Mouse (Mus musculus) adipocyte (in vitro differentiated cells): ENCODE measurements around the gene Gabpb2.
A peak's percentile ranks its signal among the peaks of the same experiment; 100 is the strongest.

Source experiments
- DNase-seq: peaks from one replicate; pipeline ENCODE4 v3.0.0-alpha.2; 2016; ENCODE audit warnings: low spot score

Gabpb2 gene

DNA sequence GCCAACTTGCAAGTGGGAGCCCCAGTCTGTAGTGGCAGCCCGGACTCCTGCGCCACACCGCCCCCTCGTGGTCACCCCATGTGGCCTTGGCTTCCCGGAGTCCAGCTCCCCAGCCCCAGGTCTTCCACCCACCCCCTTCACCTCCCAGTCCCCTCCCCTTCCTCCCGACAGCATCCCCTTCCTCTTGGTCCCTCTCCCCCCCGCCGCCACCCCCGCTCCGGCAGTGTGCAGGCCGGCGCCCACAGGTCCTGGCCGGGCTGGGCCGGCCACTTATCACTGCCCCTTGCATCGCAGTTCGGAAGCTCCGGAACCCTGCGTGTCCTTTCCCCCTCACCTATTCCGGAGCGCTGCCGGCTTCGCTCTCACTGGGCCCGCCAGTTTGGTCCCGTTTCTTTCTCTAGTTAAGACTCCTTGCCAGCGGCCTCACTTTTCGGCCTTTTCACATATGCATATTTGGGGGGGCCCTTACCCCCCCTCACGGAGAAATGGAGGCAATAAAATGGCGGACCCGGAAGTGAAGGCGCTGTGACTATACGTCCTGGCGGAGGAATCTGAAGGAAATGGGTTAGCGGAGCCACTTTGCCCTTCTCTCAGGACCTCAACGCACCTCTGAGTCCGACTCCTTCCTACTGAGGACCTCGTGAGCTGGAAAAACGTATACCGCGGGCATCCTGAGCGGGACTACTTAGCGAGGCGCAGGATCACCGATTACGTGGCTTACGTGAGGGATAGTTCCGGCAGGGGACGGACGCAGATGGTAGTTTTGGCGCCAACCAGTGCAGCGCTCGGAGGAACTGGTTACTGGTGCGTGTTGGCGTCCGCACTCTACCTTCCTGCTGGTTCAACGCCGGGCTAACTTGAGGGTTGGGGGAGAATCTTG is at the start of gene Gabpb2:
Gabpb2 (minus strand) TSS at position 662 of the 880 bp plus-strand sequence.
- peak; percentile 94 for DNase-seq

DNA sequence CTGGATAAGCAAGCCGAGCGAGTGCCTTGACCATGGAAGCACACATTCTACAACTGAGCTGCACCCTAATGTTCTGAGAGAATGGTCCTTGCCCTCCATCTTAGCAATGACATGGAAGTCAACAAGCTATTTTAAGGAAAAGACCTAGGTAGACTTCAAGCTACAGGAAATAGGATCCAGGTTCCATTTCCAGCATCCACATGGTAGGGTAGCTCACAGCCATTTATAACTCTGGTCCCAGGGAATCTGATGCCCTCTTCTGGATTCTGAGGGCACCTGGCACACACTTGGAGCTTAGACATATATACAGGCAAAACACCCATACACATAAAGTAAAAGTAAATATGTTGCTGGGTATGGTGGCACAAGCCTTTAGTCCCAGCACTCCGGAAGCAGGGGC is 48.3 kb upstream of the Gabpb2 start:
- no peak for DNase-seq

DNA sequence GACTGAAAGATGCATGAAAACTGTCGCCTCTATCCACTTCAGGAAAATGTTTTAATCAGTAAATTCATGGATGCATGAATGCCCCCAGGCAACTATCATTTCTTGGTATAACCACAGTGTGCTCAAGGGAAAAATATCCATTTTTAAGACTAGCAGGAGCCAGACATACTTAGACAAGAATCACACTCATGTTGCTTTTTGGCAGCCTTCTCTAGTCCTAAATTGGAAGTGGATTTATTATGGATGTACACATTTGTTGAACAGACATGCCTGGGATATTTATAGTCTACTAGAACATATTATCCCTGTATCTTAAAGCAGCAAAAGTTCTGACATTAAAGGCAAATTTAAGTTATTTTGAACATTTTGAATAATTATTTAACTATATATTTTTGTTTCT is 47.0 kb upstream of the Gabpb2 start:
- no peak for DNase-seq

DNA sequence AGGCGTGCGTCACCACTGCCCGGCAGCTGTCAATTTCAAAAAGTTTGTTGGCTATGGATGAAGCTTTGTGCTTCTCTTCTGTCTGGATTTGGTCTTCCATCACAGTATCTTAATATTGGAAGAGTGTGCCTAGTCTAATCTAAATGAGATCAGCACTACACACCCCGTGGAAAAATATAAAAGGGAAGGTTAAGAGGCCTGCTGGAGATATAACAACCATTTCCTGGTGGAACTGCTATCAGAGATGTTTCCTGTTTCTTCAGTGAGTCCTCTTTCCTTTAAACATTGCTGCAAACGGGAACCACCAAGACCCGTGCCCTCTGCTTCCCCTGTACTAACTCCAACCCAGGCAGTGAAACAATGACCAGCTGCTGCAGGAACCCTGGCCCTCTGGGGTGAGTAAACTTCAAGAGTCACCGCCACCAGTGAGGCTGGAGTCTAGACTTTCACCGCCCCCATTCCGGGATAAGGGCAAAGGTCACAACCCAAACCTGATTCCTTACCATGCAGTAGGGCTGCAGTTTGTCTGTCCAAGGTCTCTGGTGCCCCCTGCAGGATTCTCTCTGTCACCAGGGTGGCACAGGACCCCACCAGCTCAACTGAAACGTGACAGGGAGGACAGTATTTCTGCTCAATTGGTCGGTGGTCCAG is 45.5 kb upstream of the Gabpb2 start:
- peak; percentile 68 for DNase-seq

DNA sequence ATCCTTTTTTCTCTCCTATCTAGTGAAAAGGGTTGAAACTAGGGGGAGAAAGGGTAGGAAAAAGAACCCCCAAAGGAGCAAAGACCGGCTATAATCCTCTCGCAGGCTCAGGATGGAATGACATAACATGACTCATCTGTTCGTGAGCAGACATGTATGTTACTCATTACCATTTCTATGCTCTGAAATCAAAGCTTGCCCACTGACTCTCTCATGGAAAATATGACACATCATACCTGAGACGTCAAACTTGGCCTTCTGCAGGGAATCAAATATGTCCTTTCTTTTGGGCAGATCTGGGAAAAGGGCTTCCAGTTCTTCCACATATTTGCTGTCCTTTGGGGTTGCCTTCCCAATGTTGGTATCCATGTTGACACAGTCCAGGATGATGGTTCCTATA is 44.3 kb upstream of the Gabpb2 start:
- DNase-seq: no peak

DNA sequence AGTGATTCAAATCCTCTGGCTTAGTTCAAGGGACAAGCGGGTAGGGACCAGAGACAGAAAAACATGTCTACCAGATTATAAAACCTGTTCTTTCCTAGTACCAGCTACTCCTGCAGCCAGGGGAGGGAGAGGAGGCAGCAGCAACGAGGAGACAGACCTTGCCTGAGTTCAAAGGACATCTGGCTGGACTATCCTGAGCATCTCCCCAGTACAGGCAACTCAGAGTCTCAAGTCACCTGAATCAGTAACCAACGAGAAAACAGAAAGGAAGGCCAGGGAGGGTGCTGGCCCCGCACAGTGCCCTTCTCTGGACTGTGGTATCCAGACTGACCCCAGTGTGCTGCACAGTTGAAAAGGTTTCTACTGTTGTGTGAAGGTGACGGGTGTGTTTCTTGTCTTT is 39.2 kb upstream of the Gabpb2 start:
- DNase-seq: no peak

DNA sequence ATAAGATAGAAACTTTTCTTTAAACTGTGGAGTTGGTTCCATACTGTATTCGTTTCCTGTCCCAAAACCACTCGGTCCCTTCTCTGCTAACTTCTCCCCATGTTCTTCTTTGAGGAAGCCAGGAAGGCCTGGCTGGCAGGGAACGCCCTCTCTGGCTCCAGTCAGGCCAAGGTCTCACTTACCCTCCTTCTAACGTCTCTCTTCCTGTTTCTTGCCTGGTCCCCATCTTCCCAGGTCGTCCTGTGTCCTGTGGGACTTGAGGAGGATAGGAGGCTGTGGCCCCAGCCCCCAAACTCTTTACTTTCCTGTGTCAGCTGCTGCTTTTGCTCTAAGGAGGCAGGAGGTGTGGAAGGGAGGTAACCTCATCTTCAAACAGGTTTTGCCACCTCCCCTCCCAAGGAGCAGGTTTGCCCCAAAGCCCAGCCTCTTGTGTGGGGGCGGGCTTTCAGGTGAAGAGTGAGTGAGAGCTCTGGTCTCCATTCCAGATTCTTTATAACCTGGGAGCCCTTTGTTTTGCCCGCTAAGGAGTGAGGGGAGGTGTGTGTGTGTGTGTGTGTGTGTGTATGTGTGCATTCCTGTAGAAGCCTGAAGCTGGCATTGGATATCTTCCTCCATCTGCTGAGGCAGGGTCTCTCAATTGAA is 33.2 kb upstream of the Gabpb2 start, which contains the start of gene Bnipl:
Bnipl (minus strand) TSS at position 411 of the 642 bp plus-strand sequence.
- DNase-seq: no peak

DNA sequence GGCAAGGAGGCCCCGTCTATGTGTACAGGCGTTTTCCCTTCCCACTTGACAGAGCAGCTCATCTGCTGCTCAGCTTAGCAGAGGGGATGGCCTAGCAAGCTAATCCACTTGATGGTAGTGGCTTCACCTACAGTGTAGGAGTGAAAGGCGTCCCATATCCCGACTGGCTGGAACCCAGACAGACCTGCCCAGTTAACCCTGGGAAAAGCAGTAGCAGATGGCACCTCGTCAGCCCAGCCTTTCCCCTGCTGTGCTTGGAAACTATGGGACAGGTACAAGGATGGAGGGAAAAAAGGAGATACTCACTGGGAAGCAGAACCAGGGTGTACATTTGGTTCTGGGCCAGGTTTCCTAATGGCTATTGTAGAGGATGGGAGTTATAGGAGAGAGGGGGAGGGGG is 32.6 kb upstream of the Gabpb2 start:
- DNase-seq: no peak

DNA sequence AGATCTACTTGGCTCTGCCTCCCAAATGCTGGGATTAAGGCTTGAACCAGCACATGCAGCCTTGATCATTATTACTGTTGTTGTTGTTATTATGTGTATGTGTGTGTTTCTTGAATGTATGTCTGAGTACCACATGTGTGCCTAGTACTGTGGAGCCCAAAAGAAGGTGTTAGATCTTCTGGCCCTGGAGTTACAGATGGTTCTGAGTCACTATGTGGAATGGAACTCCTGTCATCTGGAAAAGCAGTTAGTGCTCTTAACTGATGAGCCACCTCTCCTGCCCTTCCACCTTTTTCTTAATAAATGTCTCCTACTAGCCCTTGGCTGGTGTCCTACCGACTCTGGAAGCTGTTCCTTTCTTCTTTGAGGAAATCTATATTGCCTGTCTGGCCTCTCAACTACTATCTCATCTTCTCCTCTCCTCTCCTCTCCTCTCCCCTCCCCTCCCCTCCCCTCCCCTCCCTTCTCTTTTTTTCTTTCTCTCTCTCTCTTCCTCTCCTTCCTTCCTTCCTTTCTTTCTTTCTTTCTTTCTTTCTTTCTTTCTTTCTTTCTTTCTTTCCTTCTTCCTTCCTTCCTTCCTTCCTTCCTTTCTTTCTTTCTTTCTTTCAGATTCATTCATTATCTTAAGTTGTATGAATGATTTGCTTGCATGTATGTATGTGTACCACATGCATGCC is 30.1 kb upstream of the Gabpb2 start:
- DNase-seq: no peak

DNA sequence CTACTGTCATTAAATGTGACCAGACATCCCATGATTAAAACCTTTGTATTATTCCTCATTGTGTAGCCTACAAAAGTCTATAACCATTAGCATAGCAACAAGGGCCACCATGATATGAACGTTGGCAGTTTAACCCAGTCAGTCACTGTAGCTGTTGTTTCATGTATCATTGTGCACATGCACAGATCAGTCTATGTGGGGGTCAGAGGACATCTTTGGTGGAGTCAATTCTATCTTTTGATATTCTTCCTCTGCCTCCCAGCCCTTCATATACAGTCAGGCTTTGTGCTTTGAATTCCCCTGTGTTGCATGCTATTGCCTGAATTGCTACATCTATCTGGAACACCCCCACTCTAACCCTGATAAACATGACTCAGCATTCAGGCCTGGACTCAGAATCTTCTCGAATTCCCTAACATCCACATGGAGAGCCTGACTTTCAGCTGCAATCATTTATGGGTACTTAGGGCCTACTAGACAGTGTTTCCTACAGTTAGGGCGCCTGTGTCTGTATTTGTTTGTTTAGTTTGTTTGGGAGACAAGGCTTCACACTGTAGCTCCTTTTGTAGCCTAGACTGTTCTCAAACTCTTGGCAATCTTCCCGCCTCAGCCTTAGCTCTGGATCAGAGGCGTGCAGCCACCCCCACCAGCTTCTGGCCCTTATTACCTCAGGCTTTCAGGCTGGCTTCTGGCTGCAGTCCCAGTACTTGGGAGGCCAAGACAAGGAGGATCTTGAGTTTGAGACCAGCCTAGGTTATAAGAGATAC is 28.9 kb upstream of the Gabpb2 start:
- peak; percentile 98 for DNase-seq

DNA sequence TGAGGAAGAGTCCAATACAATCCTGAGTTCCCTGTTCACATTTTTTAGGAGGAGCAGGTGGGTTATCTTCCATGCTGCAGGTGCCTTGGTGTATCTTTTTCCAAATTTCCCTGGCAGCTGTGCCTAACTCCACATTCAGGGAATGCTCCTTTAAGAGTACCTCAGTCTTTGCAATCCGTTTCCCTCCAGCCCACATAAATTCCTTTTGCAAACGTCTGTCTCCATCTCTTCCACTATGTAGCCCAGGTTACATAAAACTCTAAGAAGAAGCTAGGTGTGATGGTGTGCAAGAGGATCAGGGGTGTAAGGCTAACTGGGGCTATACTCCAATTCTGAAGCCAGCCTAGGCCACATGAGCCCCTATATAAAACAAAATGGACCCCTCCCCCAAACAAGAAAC is 25.4 kb upstream of the Gabpb2 start:
- no peak for DNase-seq

DNA sequence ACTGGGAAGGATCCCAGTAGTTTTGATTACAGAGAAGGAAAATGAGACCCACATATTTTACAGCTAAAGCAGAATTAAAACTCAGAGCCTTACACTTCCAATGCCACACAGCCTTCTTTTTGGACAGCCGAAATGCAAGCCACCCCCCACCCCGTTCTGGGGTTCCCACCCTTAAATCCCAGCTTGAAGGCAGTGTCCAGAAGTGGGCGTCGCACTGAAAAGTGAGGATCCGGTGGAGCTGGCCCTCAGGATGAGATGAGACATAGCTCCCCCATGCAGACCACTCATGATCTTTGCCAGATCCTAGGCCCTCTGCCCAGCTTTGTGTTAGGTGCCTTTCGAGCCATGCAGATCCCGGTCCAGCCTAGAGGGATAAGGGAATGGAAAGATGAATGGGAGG is 23.8 kb upstream of the Gabpb2 start, which contains the start of gene Gm128:
Gm128 (minus strand) TSS at position 101 of the 400 bp plus-strand sequence.
- DNase-seq: no peak

DNA sequence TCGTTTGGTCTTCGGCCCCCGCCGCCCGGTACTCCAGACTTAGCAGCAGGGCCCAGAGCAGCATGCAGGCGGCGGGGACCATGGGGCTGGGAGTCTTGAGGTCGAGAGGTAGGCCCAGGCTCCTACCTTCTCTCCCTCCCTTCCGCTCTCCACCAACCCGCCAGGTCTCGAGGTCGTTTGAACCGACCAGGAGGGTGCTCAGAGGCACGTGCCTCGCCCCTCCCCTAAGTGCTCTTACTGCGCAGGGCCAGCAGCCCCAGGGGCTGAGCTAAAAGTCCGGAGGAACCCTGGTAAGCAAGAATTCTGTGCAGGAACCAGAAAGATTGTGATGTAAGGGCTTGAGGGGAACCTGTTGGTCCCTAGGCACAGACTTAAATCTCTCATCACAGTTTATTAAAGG is 23.2 kb upstream of the Gabpb2 start:
- DNase-seq: no peak

DNA sequence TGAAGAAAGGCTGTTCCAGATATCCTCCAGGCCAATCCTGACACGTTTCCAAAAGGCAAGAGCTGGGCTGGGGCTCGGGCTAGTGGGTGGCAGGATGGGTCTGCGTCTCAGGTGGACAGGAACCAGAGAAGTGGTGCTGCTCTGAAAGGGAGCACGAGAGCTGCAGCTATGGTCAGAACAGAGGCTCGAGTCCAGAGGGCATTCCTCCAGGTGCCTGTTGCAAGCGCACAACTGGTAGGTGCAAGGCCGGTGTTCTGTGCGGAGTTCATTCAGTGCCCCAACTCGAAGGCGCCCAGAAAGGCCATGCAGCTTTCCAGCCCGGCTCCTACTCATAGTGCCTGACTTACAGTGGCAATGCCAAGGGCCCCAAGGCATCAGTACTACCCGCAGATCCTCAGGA is 22.3 kb upstream of the Gabpb2 start:
- peak; percentile 31 for DNase-seq

DNA sequence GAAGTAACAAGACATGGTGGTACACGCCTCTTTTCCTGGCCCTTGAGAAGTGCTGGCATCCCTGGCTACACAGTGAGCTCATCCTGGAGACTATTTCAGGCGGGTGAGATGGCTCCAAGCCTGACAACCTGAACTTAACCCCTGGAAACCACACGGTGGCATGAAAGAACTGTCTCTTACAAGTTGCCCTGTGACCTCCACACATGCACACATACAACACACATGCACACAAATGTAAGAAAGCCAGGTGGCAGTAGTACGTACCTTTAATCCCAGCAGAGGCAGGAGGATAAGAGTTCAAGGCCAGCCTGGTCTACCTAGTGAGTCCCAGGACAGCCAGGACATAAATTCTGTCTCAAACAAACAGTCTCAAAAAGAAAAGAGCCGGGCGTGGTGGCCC is 21.3 kb upstream of the Gabpb2 start:
- peak; percentile 44 for DNase-seq

DNA sequence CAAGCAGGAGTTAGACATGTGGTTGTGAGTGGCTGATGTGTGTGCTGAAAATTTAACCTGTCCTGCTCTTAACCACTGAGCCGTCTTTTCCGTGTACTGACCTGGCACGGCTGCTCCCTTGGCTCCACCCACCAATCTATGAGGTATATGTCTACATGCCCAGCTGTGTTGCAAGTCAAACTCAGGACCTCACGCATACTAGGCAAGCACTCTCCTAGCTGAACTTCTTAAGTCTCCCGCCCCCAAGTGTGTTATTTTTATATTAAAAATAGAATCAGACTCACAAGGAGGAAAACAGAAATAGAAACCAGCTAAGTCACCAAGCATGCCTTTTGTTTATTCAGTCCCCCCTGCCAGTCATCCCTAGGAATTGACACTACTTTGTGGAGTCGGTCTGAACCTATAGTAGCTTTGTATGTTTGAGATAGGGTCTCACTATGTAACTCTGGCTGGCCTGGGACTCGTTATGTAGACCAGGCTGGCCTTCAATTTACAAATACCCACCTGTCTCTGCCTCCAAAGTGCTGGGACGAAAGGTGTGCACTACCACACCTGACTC is 19.9 kb upstream of the Gabpb2 start:
- peak; percentile 76 for DNase-seq

DNA sequence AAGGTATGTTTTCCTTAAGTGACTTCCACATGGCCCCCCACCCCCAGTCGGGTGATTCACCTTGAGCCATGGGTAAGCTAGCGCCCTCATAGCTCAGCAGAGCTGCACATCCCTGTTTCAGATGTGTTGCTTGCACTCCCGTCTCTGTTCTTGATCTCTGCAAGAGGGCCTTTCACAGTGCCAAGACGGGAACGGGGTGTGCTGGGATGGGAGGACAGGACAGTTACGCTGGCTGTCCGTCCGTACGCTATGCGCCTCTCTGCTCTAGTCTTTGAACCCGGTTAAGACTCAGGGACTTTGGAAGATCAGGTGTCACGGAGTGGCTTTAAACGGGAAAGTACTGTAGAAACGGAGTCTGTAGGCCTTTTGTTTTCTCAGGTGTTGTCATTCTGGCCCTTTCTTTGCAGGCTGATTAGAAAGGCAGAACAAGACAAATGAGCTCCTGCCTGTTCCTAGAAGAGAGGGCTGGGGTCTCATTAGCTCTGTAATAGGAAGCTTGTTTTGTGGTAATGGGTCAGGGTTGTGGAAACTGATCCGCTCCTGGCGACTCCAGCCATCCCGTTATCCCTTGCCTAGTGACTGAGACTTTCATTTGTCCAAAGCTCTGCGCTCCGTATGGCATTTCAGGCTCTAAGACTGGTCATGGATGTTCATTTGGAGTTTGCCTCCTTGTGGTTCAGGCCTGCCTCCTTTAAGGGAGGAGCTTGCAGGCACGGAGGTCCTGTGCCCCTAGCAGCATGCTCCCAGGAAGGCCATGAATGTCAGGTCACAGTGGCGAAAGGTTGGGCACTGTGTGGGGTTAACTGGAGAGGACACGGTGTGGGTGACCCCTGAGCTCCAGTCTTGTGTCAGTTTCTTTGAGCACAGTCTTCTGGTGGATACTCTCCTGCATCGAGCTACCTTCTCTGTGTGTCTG is 17.9 kb upstream of the Gabpb2 start:
- DNase-seq: no peak

DNA sequence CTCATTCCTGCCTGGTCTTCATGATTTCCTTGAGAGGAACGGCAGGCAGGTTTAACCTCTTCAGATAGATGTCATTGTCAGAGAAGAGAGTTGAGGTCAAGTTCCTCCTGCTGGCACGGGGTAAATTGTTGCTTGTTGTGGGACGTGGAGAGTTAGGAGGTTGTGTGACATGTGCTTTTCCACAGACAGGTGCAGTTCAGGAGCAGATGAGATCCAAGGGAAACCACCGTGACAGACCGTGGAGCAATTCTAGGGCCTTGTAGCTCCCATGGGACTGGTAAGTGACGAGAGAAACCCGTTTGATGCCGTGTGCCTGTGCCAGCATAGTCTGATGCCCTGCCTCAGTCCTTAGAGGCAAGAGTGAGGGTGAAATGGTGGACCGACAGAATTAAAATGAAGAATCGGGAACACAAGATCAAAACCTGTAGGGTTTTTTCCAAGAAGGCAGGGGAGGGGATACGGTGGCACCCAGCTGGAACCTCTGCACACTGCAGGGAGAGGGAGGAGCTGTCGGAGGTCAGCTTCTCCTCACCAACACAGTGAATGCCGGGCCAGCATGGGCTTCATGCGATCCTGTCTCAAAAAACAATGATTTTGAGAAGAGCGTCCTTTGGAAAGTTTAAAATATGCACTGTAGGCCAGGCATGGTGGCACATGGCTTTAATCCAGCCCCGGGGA is 15.7 kb upstream of the Gabpb2 start:
- DNase-seq: no peak

DNA sequence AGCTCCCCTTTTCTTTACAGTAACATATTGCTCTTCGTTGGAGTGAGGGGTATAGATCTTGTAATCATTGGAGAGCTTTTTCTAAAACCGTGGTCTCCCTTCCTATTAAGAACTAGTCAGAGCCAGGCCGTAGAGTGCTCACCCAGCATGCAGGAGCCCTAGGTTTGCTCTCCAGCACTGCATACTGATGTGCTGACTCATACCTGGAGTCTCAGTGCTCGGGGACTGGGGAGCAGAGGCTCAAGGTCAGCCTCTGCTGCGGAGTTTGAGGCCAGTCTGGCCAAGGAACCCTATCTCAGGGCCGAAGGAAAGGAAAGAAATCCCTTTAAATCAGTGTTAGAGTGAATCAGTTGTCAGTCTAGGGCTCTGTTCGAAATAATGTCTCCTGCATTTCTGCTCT is 15.1 kb upstream of the Gabpb2 start:
- DNase-seq: peak; percentile 31
